Mouse (Mus musculus): ENCODE measurements around the gene Dennd4a. TPM values are rescaled to one million over a fixed set of nuclear protein-coding genes. Genes with fewer than 3 reads are reported as not detected.
A peak's percentile ranks its signal among the peaks of the same experiment; 100 is the strongest.

The Dennd4a gene
- total RNA-seq, 2 experiments from 2014 or later = 48.7 to 52.2 TPM

GRCm38 (mm10) chr9:64913406-64913805 is 102.3 kb downstream of the Dennd4a start:
- no peak for DNase-seq (ENCODE audit: low spot score in 2 of 2)

- DNase-seq (ENCODE audit: low spot score in 2 of 2) = no peak
These were observed 102.8 kb downstream of the Dennd4a start for GRCm38 (mm10) chr9:64913973-64914372.

GRCm38 (mm10) chr9:64914629-64915028 is 103.5 kb downstream of the Dennd4a start:
- no peak for DNase-seq (ENCODE audit: low spot score in 2 of 2)

GRCm38 (mm10) chr9:64918560-64918959 is 107.4 kb downstream of the Dennd4a start:
- DNase-seq (ENCODE audit: low spot score in 2 of 2) = no peak

- no peak for DNase-seq (ENCODE audit: low spot score in 2 of 2)
These were observed 114.6 kb downstream of the Dennd4a start for GRCm38 (mm10) chr9:64925771-64926170.

GRCm38 (mm10) chr9:64926201-64926991 is 115.3 kb downstream of the Dennd4a start:
- DNase-seq (ENCODE audit: low spot score in 2 of 2) = peak; percentile 58 to 77

- DNase-seq (ENCODE audit: low spot score in 2 of 2) = no peak
These were observed 119.1 kb downstream of the Dennd4a start for GRCm38 (mm10) chr9:64930256-64930655.

GRCm38 (mm10) chr9:64931751-64932610 is 120.8 kb downstream of the Dennd4a start:
- no peak for DNase-seq (ENCODE audit: low spot score in 2 of 2)

GRCm38 (mm10) chr9:64934015-64934754 is 123.0 kb downstream of the Dennd4a start:
- no peak for DNase-seq (ENCODE audit: low spot score in 2 of 2)

- DNase-seq (ENCODE audit: low spot score in 2 of 2) = peak; percentile 46 to 48
These were observed 125.4 kb downstream of the Dennd4a start for GRCm38 (mm10) chr9:64936508-64936907.

- no peak for DNase-seq (ENCODE audit: low spot score in 2 of 2)
These were observed 126.4 kb downstream of the Dennd4a start for GRCm38 (mm10) chr9:64937491-64937890.

- no peak for DNase-seq (ENCODE audit: low spot score in 2 of 2)
These were observed 127.4 kb downstream of the Dennd4a start for GRCm38 (mm10) chr9:64938535-64938934.

GRCm38 (mm10) chr9:64939281-64939680 is 128.1 kb downstream of the Dennd4a start:
- DNase-seq (ENCODE audit: low spot score in 2 of 2) = no peak

- DNase-seq (ENCODE audit: low spot score in 2 of 2) = no peak
These were observed 128.7 kb downstream of the Dennd4a start for GRCm38 (mm10) chr9:64939790-64940189.

GRCm38 (mm10) chr9:64940731-64941346 is 129.7 kb downstream of the Dennd4a start:
- DNase-seq (ENCODE audit: low spot score in 2 of 2) = no peak

- DNase-seq (ENCODE audit: low spot score in 2 of 2) = no peak
These were observed 130.5 kb downstream of the Dennd4a start for GRCm38 (mm10) chr9:64941650-64942049.

GRCm38 (mm10) chr9:64943997-64944396 is 132.9 kb downstream of the Dennd4a start:
- no peak for DNase-seq (ENCODE audit: low spot score in 2 of 2)

- no peak for DNase-seq (ENCODE audit: low spot score in 2 of 2)
These were observed 136.4 kb downstream of the Dennd4a start for GRCm38 (mm10) chr9:64947483-64948095.

GRCm38 (mm10) chr9:64951161-64951657 is 140.1 kb downstream of the Dennd4a start, which contains the start of gene Slc24a1:
Slc24a1 (minus strand) TSS chr9:64951607.
- DNase-seq (ENCODE audit: low spot score in 2 of 2) = no peak

GRCm38 (mm10) chr9:64952055-64952454 is 140.9 kb downstream of the Dennd4a start:
- DNase-seq (ENCODE audit: low spot score in 2 of 2) = no peak

Data from layer of hippocampus, postnatal 14 days (tissue).